Mouse (Mus musculus) neural tube, embryonic 14.5 days (tissue): ENCODE results near the gene Arl15. TPM values are rescaled to one million over a fixed set of nuclear protein-coding genes. Genes with fewer than 3 reads are reported as not detected.

Experiments
- ATAC-seq: fragments of 200-750 bp; cut with Nextera tagmentation; 2 replicates; pipeline ENCODE4 v1.8.0; 2017; ENCODE audit warnings: low read depth, mild to moderate bottlenecking, moderate TSS enrichment, moderate library complexity
- H3K27ac ChIP-seq: fragments of 300-500 bp; sonication (generic); 2 replicates; pipeline ENCODE4 v1.5.1; 2014; ENCODE audit warnings: low read depth, mild to moderate bottlenecking, control low read depth, low read length, moderate library complexity, mixed read lengths
- H3K27me3 ChIP-seq: fragments of 300-500 bp; sonication (generic); 2 replicates; pipeline ENCODE4 v1.6.1; 2014; ENCODE audit warnings: low read length; ENCODE audit not compliant: control insufficient read depth, insufficient read depth
- H3K36me3 ChIP-seq: fragments of 300-500 bp; sonication (generic); 2 replicates; pipeline ENCODE4 v1.6.1; 2014; ENCODE audit warnings: low read length, mixed read lengths; ENCODE audit not compliant: control insufficient read depth, insufficient read depth
- H3K4me1 ChIP-seq: fragments of 300-500 bp; sonication (generic); 2 replicates; pipeline ENCODE4 v1.6.1; 2014; ENCODE audit warnings: low read length; ENCODE audit not compliant: control insufficient read depth, insufficient read depth
- H3K4me2 ChIP-seq: fragments of 300-500 bp; sonication (generic); 2 replicates; pipeline ENCODE4 v1.6.1; 2014; ENCODE audit warnings: mild to moderate bottlenecking, low read depth, low read length, control low read depth
- H3K4me3 ChIP-seq: fragments of 300-500 bp; sonication (generic); 2 replicates; pipeline ENCODE4 v1.5.1; 2014; ENCODE audit warnings: low read depth, low read length, control low read depth, mixed read lengths
- H3K9ac ChIP-seq: fragments of 300-500 bp; sonication (generic); replicated peaks from 2 replicates; pipeline ENCODE4 v1.6.1; 2014; ENCODE audit warnings: low read depth, mild to moderate bottlenecking, control low read depth, low read length, mixed read lengths
- H3K9me3 ChIP-seq: fragments of 300-500 bp; sonication (generic); 2 replicates; pipeline ENCODE4 v1.6.1; 2016; ENCODE audit warnings: low read length; ENCODE audit not compliant: control insufficient read depth
- WGBS: fragments of 180-500 bp; shearing (Covaris S2); extraction: QIAGEN DNeasy Blood & Tissue Kit; methylation state at CpG from one replicate; pipeline ENCODE4 v1.1.7; 2014; 5-methylcytosine and 5-hydroxymethylcytosine counted together
- polyA plus RNA-seq: library from polyadenylated mRNA; unstranded; fragments of >200 nt; fragmentation: Nextera tagmentation; extraction: Ambion mirVana; gene quantifications from 2 replicates; pipeline ENCODE4 v1.2.1, GENCODE M21; 2014

Gene Arl15
- polyA plus RNA-seq, 1 experiment from 2014 or later, result 26.8 TPM

DNA sequence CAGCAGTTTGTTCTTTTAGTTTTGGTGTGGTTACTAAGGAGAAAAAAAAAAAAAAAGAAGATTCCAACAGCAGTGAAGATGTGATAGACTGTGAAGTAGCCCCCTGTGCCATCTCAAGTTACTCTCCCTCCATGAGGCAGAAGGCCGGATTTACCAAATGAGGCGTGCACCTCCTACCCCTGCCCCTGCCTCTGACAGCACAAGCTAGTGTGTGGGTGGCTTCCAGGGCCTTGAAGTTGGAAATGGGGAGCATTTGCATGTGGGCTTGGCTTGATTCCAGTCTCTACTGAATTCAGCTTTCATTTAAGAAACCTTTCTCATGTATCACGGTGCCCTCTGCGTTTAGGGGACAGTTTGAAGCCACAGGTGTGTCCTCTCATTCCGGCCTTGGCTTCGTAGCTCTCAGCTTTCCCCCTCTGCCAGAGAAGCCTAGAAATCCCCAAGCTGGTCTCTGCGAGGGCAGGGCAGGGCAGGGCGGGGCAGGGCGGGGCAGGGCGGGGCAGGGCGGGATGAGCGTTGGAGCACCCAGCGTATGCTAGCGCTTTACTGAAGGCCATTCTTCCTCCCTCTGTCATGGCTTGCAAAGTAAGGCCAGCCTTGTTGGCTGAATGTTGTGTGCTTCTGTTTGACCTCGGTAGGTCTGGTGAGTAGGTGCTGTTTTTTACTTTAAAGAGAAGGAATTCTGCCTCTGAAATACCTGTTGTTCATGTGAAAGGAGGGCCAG lies 21.6 kb downstream of the Arl15 start:
- H3K36me3 ChIP-seq, result no peaks in the 10 kb centered on the region
- H3K9ac ChIP-seq, result no peak overlapping the region
- H3K4me3 ChIP-seq, result no peak overlapping the region
- H3K9me3 ChIP-seq, result no peaks in the 10 kb centered on the region
- no peaks in the 10 kb centered on the region for H3K27me3 ChIP-seq
- 26% methylated on average over 12 of the region's 15 CpGs for WGBS
- H3K27ac ChIP-seq, result no peak overlapping the region
- no peak overlapping the region for H3K4me2 ChIP-seq
- ATAC-seq, result no peak; the same call in 1 of the 2 replicates
- H3K4me1 ChIP-seq, result no peaks in the 10 kb centered on the region

DNA sequence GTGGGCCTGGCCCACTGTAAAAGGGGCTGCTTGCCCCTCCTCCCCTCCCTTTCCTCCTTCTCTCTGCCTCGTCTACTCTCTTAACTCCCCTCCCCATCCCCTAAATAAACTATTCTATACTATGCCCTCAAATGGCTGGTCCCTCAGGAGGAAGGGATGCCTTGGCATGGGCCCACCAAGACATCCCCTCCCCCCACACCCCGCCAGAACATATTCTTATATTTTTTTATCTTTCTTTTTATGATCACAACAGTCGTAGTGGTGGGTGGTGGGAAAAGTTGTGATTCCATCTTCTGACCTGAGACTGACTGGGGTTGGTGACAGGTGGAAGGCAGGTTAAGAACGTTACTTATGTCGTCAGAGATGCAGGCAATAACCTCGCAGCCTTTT lies 22.1 kb downstream of the Arl15 start:
- Histone ChIP-seq H3K4me3 (no peak overlapping the region), H3K9ac (no peak overlapping the region), H3K9me3 (no peaks in the 10 kb centered on the region), H3K27me3 (no peaks in the 10 kb centered on the region), H3K4me2 (no peak overlapping the region), H3K4me1 (no peaks in the 10 kb centered on the region), H3K36me3 (no peaks in the 10 kb centered on the region), H3K27ac (no peak overlapping the region)
- no peak; the same call in 1 of the 2 replicates for ATAC-seq
- WGBS, result 47% methylated on average over 6 of the region's 6 CpGs

DNA sequence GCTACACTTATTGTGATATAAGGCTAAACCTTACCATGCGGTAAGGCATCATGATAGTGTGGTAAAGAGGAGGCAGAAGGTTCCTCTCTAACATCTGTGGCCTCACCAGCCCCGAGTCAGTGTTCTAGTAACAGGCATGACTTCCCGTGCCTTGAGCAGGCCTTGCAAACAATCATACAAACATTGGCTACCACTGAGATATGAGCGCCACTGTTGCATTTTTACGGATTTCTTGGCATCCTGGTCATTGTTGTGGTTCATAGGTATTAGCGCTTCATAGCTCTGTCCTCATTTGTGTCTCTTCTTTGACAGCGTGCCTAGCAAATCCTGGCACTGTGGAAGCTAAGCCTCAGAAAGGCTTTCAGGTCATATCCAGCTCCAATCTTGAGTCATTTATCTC lies 24.7 kb downstream of the Arl15 start:
- no peaks in the 10 kb centered on the region for H3K4me1 ChIP-seq
- H3K9ac ChIP-seq, result no peak overlapping the region
- no peaks in the 10 kb centered on the region for H3K9me3 ChIP-seq
- H3K27me3 ChIP-seq, result no peaks in the 10 kb centered on the region
- H3K27ac ChIP-seq, result no peak overlapping the region
- no peak overlapping the region for H3K4me3 ChIP-seq
- no peak overlapping the region for H3K4me2 ChIP-seq
- 96% methylated on average over 7 of the region's 7 CpGs for WGBS
- no peaks in the 10 kb centered on the region for H3K36me3 ChIP-seq
- ATAC-seq, result no peak

DNA sequence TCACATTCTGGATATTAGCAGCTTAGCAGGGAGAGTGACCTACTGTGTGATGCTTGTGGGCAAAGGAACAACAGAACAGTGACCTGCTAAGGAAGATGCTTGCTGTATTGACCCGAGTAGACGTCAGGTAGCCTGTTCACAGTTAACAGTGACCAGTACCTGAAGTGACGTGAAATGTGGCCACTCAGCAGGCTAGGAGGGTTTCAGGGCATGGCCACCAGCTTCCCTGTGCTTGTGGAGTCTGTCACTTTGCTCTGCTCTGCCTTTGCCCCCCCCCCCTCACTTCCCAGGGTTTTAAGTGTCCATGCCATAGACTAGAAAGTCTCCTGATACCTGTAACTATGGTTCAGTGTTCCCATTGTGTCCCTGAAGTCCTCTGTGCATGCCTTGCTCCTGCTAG lies 25.9 kb downstream of the Arl15 start:
- no peaks in the 10 kb centered on the region for H3K27me3 ChIP-seq
- no peak overlapping the region for H3K4me3 ChIP-seq
- 93% methylated on average over 3 of the region's 3 CpGs for WGBS
- H3K36me3 ChIP-seq, result no peaks in the 10 kb centered on the region
- no peak overlapping the region for H3K4me2 ChIP-seq
- no peaks in the 10 kb centered on the region for H3K9me3 ChIP-seq
- no peaks in the 10 kb centered on the region for H3K4me1 ChIP-seq
- no peak overlapping the region for H3K9ac ChIP-seq
- H3K27ac ChIP-seq, result no peak overlapping the region
- ATAC-seq, result no peak

DNA sequence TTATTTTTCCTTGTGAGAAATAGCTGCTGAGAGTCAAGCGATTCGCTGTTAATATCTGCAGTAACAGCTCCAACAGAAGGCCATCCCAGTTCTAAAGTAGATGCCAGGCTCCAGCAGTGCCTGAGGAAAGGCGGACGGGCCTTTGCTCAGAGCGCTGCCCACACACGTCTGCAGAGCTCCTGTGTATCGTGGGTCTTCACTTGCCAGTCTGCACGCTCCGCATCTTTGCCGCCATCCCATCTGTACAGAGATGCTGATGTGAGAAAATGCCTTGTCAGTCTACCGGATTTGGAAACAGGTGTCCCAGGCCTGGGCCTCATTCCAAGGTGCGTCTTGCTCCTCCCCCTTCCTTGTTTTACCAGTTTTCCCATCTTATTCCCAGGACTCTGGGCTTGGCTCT lies 27.6 kb downstream of the Arl15 start:
- WGBS, result 82% methylated on average over 12 of the region's 12 CpGs
- H3K36me3 ChIP-seq, result no peaks in the 10 kb centered on the region
- H3K27ac ChIP-seq, result no peak overlapping the region
- no peak for ATAC-seq
- H3K4me3 ChIP-seq, result no peak overlapping the region
- H3K9me3 ChIP-seq, result no peaks in the 10 kb centered on the region
- no peak overlapping the region for H3K9ac ChIP-seq
- H3K27me3 ChIP-seq, result no peaks in the 10 kb centered on the region
- H3K4me2 ChIP-seq, result no peak overlapping the region
- no peaks in the 10 kb centered on the region for H3K4me1 ChIP-seq

DNA sequence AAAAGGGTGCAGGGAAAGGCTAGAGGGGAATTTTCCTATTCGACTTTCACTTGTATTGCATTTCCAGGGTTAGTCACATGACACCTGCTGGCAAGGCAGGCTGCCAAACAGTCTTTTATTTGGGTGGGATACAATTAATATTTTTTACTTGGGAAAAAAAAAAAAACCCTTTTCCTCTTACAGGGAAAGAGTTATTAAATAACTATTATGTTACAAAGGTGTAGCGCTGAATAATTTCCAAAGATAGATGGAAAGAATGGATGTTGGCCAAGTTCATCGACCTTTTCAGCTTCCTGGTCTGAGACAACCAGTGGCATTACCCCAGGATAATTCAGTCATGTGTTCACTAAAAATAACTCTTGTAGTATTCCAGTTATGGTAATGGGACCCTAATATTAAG lies 29.7 kb downstream of the Arl15 start:
- H3K36me3 ChIP-seq, result no peaks in the 10 kb centered on the region
- no peak overlapping the region for H3K9ac ChIP-seq
- H3K4me1 ChIP-seq, result no peaks in the 10 kb centered on the region
- no peak for ATAC-seq
- no peaks in the 10 kb centered on the region for H3K9me3 ChIP-seq
- H3K4me3 ChIP-seq, result no peak overlapping the region
- H3K27ac ChIP-seq, result no peak overlapping the region
- whole genome bisulfite sequencing, result 83% methylated on average over 3 of the region's 3 CpGs
- H3K27me3 ChIP-seq, result no peaks in the 10 kb centered on the region
- no peak overlapping the region for H3K4me2 ChIP-seq

DNA sequence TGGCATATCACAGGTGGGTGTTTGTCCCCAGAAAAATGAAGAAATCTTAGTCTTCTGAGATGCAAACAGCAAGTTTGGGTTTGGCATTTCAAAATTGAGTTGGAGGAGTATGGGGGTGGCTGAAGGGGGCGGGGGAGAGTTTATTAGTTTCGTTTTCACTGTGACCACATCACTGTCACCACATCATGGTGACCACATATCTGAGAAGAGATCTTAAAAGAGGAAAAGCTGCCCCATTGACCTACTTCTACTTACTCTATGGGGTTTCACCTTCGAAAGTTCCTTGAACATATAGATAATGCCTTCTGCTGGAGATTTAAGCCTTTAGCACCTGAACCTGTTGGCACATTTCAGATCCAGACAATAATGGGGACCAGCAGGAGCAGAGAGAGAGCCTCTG lies 34.3 kb downstream of the Arl15 start:
- no peaks in the 10 kb centered on the region for H3K9me3 ChIP-seq
- H3K4me1 ChIP-seq, result no peaks in the 10 kb centered on the region
- no peaks in the 10 kb centered on the region for H3K36me3 ChIP-seq
- no peak overlapping the region for H3K27ac ChIP-seq
- no peak overlapping the region for H3K9ac ChIP-seq
- WGBS, result 96% methylated on average over 3 of the region's 3 CpGs
- H3K4me3 ChIP-seq, result no peak overlapping the region
- H3K27me3 ChIP-seq, result no peaks in the 10 kb centered on the region
- no peak for ATAC-seq
- no peak overlapping the region for H3K4me2 ChIP-seq

DNA sequence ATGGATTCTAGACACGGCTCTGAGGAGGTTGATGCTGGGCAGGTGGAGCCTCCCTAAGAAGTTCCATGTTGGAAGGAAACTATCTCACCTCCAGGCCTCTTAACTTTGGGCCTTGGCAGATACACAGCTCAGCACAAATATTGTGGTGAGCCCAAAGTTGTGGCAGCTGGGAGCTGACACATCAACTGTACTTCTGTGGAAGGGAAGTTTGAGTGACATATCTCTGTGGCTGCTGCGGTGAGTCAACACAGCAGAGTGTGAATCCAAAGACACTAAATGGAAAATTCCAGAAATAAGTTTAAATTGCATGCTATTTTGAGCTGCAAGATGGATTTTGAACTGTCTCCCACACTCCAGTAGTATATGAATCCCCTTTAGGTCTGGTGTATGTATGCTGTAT lies 34.8 kb downstream of the Arl15 start:
- no peak overlapping the region for H3K9ac ChIP-seq
- no peaks in the 10 kb centered on the region for H3K36me3 ChIP-seq
- H3K4me1 ChIP-seq, result no peaks in the 10 kb centered on the region
- no peaks in the 10 kb centered on the region for H3K9me3 ChIP-seq
- no peak overlapping the region for H3K27ac ChIP-seq
- H3K4me3 ChIP-seq, result no peak overlapping the region
- H3K27me3 ChIP-seq, result no peaks in the 10 kb centered on the region
- WGBS, result 92% methylated on average over 2 of the region's 2 CpGs
- H3K4me2 ChIP-seq, result no peak overlapping the region
- no peak for ATAC-seq

DNA sequence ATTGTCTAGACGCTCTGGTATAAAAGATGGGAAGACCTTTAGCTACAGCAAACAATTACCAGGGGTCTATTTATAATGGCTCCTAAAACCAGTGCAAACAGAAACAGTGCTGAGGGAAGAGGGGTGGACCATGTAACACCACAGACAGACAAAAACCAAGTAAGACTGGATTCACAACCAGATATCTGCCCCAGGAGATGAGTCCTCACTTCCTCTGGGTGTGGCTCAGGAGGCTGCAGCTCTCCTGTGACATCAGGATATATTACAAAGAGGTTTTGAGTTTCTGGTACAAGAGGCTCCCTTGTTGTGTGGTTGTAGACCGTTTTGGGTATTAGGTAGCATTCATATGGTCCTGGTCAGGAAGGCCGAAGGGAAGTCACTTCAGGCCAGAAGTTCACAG lies 36.5 kb downstream of the Arl15 start:
- H3K4me3 ChIP-seq, result no peak overlapping the region
- no peaks in the 10 kb centered on the region for H3K27me3 ChIP-seq
- H3K4me1 ChIP-seq, result no peaks in the 10 kb centered on the region
- no peak overlapping the region for H3K27ac ChIP-seq
- H3K36me3 ChIP-seq, result no peaks in the 10 kb centered on the region
- H3K9ac ChIP-seq, result no peak overlapping the region
- H3K4me2 ChIP-seq, result no peak overlapping the region
- WGBS, result 86% methylated on average over 3 of the region's 3 CpGs
- no peaks in the 10 kb centered on the region for H3K9me3 ChIP-seq
- ATAC-seq, result no peak
